Mouse (Mus musculus) layer of hippocampus, adult 9-11 months (tissue): ENCODE data around the gene Nrm.

Source experiments
- DNase-seq: peaks from one replicate; pipeline ENCODE4 v3.0.0; 2022

Nrm gene

DNA sequence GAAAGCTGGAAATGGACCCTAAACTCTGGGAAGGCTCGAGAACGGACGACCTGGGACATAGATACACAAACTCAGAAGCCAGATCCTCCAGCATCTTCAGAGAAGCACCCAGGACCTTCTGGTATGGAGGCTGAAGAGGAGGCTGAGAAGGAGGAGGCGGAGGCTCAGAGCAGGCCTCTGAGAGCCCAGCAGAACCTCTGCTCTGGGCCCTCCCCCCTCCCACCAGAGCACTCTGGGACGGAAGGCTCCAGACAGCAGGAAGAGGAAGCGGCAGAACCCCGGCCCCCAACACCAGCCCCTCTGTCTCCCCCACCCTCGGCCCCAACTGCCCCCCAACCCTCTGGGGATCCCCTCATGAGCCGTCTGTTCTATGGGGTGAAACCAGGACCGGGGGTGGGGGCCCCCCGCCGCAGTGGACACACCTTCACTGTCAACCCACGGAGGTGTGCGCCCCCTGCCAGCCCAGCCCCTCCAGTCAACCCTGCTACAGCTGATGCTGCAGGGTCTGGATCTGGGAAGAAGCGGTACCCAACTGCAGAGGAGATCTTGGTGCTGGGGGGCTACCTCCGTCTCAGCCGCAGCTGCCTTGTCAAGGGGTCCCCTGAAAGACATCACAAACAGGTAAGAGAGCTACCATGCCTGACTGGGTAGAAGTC, 7.2 kb downstream of the Nrm start:
- DNase-seq, result peak; percentile 31

DNA sequence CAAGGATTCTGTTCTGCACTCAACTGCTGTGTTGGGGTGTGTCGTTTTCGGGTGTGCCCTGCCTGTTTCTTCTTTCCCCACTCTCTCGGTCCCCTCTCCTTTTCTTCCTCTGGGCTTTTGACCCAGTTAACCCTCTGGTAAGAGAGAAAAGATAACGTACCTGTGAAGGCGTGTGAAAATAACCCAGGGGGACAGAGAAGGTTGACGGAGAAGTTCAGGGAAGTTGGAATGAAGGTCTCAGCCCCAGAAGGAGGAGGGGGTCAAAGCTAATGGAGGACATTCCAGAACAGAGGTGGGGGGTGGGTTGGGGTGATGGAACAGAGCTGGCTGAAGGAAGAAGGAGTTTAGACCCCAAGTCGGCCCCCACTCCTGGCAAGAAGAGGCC, 7.8 kb downstream of the Nrm start:
- no peak for DNase-seq

DNA sequence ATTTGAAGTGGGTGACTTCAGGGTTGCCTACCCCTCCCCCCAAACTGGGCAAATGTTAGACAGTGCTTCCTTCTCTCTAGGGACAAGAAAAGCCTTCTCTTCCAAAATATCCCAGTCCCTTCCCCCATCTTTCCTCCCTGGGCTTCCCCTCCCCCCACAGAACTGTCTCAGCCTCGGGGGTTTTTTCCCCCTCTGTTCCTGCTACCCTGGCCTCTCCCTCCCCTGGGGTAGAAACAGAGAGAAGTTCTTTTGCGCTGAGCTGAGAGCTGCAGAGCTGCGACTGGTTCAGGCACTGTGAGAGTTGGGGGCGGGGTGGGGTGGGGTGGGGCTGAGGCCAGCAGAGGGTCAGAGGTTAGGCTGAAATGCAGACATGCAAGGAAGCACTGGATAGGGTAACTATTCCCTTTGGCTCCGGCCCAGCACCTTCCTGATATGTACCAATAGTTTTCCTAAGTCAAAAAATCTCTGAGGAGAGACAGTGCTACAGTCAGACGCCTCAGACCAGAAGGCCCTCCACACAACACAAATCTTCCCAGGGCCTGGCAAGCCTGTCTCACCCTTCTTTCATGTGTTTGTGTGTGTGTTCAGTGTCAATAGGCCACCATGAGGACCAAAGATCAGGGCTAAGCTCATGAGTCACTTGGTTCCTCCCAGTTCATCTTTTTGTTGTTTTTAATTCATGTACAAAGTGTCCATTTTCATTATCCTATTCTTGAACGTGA, 8.4 kb downstream of the Nrm start:
- DNase-seq, result no peak

DNA sequence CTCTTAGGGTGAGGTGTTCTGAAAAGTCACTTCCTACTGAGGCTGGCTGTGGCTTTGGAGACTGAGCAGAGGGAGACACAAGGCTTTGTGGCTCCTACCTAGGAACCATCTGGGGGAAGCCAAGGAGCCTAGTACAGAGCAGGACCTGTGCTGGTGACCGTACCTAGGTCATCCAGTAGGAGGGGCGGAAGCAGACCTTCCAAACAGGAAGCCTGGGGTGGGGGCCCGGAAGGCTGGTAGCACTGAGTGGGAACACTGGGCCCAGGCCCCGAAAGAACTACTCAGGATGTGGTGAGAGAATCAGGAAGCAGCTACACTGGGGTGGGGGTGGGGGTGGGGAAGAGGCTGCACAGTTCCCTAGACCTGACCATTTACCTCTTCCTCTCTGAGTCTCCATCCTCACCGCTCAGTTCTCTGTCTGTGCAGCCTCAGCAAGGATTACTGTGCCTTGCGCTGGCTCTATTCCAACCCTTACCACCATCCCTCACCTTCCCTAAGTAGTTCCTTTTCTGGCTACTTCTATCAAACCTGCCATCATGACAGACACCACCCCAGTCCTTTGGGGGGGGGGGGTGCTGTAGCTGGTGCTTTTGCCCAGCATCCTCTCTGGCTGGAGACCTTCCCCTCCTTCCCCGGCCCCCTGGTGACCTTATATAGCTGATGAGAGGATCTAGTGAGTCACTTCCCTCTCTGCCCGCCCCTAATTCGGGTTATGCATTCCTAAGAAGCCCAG, 9.2 kb downstream of the Nrm start:
- DNase-seq, result peak; percentile 84

DNA sequence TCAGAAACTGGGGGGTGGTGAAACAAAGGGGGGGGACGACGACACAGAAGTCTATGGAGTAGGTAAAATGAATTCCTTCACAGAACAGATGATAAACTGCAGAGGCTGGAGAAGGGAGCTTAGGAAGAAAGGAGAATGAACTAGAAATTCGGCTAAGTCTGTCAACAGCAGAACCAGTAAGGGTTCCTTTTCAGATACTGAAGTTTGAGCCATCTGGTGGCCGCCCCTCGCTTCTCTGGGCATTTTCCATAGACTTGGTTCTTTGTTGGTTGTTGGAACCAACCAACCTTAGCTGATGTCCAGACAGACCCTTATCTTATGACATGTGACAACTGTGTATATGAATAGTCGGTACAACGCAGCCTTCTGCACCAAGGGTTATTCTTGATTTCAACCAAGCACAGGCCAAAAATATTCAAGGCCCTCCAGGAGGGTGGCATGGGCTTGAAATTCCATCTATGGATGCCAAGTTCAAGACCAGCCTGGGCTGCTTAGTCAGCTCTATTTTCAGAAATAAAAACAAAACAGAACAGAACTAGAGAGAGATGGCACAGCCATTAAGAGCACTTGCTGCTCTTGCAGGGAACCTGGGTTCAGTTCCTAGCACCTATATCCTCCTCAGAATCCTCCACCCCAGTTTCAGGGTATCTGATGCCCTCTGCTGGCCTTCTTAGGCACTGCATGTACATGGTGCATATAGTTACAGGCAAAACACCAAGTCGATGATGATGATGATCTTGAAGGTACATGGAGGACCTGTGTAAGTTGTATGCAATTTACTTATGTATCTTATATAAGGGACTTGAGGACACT, 10.0 kb downstream of the Nrm start:
- DNase-seq, result no peak

DNA sequence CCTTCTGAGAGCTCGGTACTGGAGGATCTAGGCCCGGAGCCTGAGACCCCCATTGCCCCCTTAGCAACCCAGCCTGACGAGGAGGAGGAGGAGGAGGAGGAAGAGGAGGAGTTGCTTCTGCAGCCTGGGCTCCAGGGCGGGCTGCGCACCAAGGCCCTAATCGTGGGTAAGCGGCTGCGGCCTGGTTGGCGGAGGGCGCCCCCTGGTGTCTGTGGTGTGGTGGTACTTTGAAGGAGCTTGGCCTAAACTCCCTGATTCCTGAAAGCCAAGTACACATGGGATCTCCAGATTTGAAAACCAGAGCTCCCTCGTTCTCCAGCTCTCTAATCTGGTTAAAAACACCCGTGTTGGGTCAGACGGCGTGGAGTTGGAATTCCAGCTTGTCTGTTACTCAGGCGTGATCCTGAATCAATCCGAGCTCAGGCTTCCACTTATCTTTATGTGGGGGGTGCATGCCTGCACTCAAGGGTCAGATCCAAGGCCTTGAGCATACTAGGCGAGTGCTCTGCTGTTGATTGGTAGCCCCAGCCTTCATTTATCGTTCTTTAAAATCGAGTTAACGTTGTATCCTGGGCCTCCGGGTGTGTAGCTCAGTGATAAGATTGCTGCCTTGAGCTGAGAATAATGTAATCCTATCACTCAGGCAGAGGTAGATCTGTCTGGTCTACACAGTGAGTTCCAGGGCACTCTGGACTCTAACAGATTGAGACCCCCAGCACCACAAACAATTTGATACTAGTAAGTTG, 12.8 kb downstream of the Nrm start:
- peak; percentile 70 for DNase-seq

DNA sequence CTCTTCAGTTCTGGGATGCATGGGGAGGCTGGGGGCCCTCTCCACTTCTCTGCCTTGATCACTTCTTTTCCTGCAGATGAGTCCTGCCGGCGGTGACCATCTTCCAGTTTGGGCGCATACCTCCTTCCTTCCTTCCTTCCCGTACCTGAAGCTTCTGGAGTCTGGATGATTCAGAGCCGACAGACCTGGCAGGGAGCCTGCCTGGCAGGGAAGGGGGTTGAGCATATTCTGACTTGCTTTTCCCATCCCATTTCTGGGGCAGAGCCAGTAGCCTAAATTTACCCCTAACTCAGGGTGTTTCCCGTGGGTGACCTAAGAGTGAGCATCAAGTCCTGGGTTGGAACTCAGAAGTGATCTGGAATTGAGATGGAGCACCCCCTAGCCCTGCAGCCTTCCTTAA, 13.6 kb downstream of the Nrm start:
- peak; percentile 34 for DNase-seq

DNA sequence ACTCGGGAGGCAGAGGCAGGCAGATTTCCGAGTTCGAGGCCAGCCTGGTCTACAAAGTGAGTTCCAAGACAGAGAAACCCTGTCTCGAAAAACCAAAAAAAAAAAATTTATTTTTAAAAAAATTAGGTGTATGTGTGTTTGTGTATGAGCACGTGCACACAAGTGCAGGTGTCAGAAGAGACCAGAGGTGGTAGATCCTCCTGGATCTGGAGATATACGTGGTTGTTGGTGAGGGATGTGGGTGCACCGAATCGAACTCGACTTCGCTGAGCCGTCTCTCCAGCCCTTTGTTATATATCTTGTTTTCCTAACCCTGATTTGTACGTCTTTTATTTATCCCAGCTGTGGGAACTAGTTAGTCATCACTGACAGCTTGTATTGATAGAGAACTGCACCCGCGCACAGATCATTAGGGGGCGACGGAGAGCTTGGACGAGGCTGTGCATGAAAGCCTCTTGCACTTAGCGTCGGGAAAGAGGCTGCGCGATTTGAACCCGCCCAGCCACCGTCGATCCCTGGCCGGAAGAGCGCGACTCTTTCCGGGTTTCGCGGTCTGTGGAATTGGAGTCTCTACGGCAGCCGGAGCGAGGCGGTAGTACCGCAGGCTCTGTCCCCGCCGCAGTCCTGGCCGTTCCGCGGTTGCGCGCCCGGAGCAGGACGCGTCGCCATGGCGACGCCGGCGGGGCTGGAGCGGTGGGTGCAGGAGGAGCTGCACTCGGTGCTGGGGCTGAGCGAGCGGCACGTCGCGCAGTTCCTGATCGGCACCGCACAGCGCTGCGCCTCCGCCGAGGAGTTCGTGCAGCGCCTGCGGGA, 18.3 kb downstream of the Nrm start, which contains the start of gene Dhx16:
TSS of gene Dhx16 (plus strand) at position 575 of the 813 bp plus-strand sequence.
- peak; percentile 95 for DNase-seq

DNA sequence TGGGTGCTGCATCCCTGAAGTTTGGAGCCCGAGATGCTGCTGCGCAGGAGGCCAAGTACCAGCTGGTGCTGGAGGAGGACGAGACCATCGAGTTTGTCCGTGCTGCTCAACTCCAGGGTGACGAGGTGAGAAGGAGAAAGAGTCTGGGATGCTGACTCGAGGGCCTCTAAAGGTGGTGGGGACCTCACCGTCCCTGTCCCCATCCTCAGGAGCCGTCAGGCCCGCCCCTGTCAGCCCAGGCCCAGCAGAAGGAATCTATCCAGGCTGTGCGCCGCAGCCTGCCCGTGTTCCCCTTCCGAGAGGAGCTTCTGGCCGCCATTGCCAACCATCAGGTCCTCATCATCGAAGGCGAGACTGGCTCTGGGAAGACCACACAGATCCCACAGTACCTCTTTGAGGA, 21.8 kb downstream of the Nrm start:
- no peak for DNase-seq

DNA sequence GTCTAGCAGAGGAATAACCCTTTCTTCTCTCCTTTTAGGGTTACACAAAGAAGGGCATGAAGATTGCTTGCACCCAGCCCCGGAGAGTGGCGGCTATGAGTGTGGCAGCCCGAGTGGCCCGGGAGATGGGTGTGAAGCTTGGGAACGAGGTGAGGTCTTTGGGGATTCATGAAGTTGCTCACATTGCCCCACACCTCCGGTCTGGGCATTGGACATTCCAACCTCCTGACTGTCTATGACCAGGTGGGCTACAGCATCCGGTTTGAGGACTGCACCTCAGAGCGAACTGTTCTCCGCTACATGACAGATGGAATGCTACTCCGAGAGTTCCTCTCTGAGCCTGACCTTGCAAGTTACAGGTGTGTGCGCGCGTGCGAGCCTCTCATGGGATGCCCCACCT, 22.7 kb downstream of the Nrm start:
- DNase-seq, result no peak

DNA sequence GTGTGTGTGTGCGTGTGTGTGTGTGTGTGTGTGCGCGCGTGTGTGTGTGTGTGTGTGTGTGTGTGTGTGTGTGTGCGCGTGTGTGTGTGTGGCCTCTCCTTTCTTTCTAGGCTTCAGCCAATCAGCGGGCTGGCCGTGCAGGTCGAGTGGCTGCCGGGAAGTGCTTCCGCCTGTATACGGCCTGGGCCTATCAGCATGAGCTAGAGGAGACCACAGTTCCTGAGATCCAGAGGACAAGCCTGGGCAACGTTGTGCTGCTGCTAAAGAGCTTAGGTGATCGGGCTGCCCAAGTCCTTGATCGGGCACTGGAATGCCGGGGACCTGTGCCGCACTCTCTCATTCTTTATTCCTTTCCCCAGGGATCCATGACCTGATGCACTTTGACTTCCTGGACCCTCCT, 26.6 kb downstream of the Nrm start:
- DNase-seq, result no peak

DNA sequence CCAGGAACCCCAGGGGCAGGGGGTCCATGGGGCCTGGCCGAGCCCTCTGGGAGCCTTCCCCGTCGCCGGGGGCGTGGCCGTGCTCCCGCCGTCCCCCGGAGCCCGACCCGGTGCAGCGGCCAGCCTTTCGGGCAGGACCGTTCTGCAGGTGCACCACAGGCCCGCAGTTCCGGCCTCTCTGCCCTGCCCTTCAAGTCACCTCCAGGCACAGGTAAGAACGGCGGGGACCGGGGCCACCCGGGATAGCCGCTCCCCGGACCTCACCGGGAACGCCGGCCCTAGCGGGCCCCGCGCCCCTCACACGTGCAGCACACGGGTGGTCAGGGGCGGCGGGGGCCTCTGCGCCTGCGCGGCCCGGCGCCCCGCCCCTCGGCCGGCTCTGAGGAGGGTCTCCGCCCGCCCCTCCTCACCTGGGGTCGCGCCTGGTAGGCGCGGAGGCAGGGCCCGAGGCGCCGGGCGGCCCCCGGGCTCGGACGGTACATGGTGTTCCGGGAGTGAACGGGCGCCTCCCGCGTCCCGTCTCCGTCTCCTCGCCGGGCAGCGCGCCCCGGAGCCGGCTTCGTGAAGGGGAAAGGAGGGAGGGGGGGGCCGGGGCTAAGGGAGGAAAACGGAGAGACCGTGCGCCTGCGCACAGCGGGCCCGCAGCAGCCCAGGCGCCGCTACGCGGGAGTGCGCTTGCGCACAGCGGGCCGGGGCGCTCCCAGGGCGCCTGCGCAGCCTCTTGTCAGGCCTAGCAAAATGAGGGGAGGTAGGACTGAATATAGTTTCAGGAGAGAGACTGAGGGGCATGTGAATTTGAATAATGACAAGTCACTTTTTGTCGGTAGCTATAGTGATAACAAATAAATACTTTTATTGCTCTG, 35.9 kb downstream of the Nrm start, which contains the start of gene 2310061I04Rik:
TSS of gene 2310061I04Rik (minus strand) at position 651 of the 863 bp plus-strand sequence.
- peak; percentile 92 for DNase-seq

DNA sequence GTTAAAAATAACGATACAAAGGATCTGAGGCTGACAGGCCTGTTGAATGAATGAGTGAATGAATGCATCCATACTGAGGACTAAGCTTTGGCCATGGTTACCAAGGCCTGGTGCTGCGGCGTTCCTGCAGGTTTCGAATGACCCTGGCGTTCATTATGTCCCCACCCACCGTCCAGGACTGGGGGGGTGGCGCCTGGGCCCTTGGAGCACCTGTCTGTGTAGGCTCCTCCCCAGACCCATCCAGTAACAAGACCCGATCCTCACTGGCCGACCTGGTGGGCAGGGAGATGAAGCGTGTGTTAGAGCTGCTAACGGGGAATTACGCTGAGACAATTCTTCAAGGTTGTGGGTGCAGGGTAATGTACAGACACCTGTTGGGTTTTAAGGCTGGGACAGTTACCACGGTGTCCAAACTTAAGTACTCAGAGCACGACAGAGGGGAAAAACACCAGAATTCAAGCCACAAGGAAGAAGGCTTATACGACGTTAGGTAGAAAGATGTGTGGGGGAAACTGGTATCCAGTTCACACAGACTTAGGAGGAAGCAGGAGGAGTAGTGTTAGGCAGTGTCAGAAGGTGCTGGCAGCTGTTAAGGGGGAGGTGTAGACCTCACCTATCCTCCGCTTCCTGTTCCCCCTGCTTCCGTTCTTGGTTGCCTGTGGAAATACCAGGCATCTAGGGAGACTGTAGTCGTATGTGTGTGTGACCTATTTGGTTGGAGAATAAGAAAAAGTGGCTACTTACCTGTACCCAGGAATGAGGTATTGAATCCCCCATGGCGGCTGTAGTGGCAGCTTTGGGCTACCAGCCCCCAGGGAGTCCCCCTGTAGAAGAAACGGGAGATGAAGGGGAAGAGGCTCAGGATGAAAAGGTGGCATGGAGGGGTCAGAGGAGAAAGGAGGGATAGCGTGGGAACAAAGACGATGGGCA, 36.8 kb downstream of the Nrm start:
- DNase-seq, result no peak

DNA sequence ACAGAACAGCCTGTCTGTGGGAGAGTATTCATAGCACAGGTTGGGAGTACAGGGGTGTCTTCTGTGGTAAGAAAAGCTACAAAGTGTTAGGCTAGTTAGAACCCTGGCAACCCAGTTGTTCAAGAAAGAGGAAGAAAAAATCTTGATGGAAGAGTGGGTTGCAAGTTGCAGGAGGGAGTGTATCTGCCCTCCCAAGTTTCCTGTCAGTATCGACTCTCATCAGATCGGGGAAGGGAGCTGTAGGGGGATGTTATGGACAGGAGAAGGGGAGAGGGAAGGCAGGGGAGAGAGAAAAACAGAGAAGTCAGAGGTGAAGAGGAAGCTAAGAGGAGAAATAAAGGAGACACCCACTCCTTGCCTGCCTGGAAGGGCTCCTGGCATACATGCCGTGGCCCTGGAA, 39.5 kb downstream of the Nrm start:
- no peak for DNase-seq

DNA sequence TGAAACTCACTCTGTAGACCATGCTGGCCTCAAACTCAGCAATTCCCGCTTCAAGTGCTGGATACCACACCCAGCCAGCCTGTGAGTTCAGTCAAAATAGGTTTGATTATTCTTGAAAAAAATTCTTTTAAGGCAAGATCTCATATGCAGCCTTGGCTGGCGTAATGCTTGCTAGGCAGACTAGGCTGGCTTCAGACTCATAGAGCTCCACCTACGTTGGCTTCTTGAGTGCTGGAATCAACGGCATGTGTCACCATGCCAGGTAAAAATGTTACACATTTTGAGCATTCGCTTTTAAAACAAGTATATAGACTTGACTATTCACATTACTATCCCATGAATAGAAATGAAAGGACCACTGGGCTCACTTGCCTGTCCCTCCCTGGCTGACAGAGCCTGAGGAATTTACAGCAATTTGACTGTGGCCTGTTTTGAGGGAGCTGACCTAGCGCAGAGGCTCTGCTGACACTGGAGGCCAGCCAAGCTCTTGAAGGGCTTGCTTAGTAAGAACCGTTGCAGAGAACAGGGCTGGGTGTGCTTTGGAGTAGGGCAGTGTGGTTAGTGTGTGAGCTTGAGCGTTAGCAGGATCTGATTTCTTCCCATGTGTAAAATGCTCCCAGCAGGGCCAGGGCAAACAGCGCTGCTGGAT, 42.3 kb downstream of the Nrm start:
- no peak for DNase-seq

DNA sequence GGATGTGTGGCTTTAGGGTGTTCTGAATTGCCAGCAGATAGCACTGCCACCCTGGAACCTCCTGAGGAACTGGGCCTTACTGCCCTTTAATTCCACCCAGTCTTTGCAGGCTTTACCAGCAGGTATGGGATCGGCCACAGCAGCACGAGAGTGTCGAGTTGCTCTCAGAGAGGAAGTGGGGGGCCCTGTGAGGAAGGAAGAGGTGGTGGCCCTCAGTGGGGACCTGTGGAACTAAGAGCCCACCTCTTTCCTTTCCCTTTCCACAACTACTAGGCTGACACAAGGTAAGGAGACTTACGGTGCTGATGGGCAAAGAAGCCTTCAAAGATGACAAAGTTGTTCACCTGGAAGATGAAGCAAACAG, 42.9 kb downstream of the Nrm start:
- DNase-seq, result no peak

DNA sequence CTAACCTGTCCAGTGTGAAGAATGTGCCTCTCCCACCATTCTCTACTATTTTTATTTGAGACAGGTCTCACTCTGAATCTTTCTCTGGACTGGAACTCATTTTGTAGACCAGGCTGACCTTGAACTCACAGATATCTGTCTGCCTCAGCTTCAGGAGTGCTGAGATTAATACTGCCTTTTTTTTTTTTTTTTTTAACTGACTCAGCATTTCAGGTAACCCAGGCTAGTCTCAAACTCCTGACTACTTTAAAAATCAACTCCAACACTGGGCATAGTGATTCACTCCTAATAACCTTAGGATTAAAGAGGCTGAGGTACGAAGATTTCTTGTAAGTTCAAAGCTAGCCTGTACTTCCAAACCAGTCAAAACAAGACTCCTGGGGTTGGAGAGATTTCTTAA, 44.5 kb downstream of the Nrm start:
- no peak for DNase-seq

DNA sequence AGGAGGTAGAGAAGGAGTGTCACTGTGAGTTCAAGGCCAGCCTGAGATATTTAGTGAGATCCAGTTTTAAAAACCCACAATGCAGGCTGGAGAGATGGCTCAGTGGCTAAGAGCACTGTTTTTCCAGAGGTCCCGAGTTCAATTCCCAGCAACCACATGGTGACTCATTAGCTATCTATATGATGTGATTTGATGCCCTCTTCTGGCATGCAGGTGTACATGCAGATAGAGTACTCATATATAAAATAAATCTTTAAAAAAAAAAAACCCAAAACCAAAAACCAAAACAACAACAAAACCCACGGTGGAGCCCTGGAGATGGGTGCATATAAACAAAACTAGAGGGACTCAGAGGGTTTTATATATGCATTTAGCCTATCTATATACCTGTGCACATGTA, 46.5 kb downstream of the Nrm start:
- DNase-seq, result no peak
